Mouse (Mus musculus) stomach, embryonic 15.5 days (tissue): Measurements from ENCODE around the gene Mlh3. TPM values are rescaled to one million over a fixed set of nuclear protein-coding genes. Genes with fewer than 3 reads are reported as not detected.

Experiments used
- ATAC-seq: fragments of 200-750 bp; cut with Nextera tagmentation; 2 replicates; pipeline ENCODE4 v1.8.0; 2017; ENCODE audit warnings: low read depth, moderate number of reproducible peaks, moderate TSS enrichment; ENCODE audit not compliant: insufficient read depth, low FRiP score
- H3K27ac ChIP-seq: fragments of 300-500 bp; sonication (generic); 2 replicates; pipeline ENCODE4 v1.5.1; 2015; ENCODE audit warnings: mild to moderate bottlenecking, inconsistent platforms
- H3K27me3 ChIP-seq: fragments of 300-500 bp; sonication (generic); replicated peaks from 2 replicates; pipeline ENCODE4 v1.6.1; 2015; ENCODE audit warnings: inconsistent platforms
- H3K36me3 ChIP-seq: fragments of 300-500 bp; sonication (generic); 2 replicates; pipeline ENCODE4 v1.6.1; 2015; ENCODE audit warnings: inconsistent platforms
- H3K4me1 ChIP-seq: fragments of 300-500 bp; sonication (generic); 2 replicates; pipeline ENCODE4 v1.6.1; 2015; ENCODE audit warnings: inconsistent platforms
- H3K4me2 ChIP-seq: fragments of 300-500 bp; sonication (generic); 2 replicates; pipeline ENCODE4 v1.6.1; 2015; ENCODE audit warnings: mild to moderate bottlenecking, inconsistent platforms
- H3K4me3 ChIP-seq: fragments of 300-500 bp; sonication (generic); replicated peaks from 2 replicates; pipeline ENCODE4 v1.5.1; 2015; ENCODE audit warnings: inconsistent platforms
- H3K9ac ChIP-seq: fragments of 300-500 bp; sonication (generic); 2 replicates; pipeline ENCODE4 v1.6.1; 2015; ENCODE audit warnings: inconsistent platforms
- H3K9me3 ChIP-seq: fragments of 300-500 bp; sonication (generic); 2 replicates; pipeline ENCODE4 v1.6.1; 2016; ENCODE audit warnings: inconsistent platforms
- WGBS: fragments of 180-500 bp; shearing (Covaris S2); methylation state at CpG from one replicate; pipeline ENCODE4 v1.1.7; 2015; 5-methylcytosine and 5-hydroxymethylcytosine counted together
- polyA plus RNA-seq: library from polyadenylated mRNA; unstranded; fragments of >200 nt; fragmentation: Nextera tagmentation; extraction: Ambion mirVana; gene quantifications from 2 replicates; pipeline ENCODE4 v1.2.1, GENCODE M21; 2015

The Mlh3 gene
- polyA plus RNA-seq, 1 experiment from 2014 or later = 6.8 TPM

- no peaks in the 10 kb centered on the region for H3K27me3 ChIP-seq
Measured at GRCm38 (mm10) chr12:85279396-85280080, 9.1 kb upstream of the Mlh3 start.

DNA sequence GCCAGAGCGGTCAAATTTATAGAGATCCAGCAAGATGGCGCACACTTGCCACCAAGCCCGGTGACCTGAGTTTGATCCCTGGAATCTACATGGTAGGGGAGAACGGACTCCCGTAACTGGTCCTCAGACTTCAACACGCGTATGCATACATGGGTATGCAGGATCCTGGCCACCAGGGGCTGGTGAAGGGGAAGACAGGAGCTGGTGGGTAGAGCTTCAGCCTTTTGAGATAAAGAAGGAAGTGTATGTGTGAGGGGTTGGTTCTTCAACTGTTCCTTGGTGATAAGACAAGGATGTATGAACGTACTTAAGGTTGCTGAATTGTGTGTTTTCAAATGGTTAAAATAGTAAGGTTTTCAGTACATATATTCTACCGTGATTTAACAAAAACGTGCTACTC lies 8.5 kb upstream of the Mlh3 start:
- WGBS = 87% methylated on average over 10 of the region's 10 CpGs
- H3K9ac ChIP-seq = no peak overlapping the region

More at GRCm38 (mm10) chr12:85279396-85280080, 9.1 kb upstream of the Mlh3 start:
- Histone ChIP-seq H3K4me2 (peak overlapping the region; percentile 69), H3K4me3 (peak overlapping the region; percentile 76), H3K36me3 (no peaks in the 10 kb centered on the region), H3K9me3 (no peaks in the 10 kb centered on the region), H3K27ac (peak overlapping the region; percentile 80), H3K4me1 (peaks cover 3% of the 10 kb centered on the region; the same call in 1 of the 2 replicates), H3K9ac (peak overlapping the region; percentile 67)
- 5% methylated on average over 10 of the region's 10 CpGs for WGBS
- peak; percentile 12; the same call in 1 of the 2 replicates for ATAC-seq

GRCm38 (mm10) chr12:85276273-85276672 lies 5.9 kb upstream of the Mlh3 start:
- no peak for ATAC-seq
- H3K4me1 ChIP-seq = peaks cover 3% of the 10 kb centered on the region
- no peaks in the 10 kb centered on the region for H3K9me3 ChIP-seq
- H3K4me3 ChIP-seq = no peak overlapping the region
- no peaks in the 10 kb centered on the region for H3K27me3 ChIP-seq
- no peak overlapping the region for H3K27ac ChIP-seq
- WGBS = 75% methylated on average over 5 of the region's 5 CpGs
- H3K4me2 ChIP-seq = no peak overlapping the region
- H3K9ac ChIP-seq = no peak overlapping the region
- no peaks in the 10 kb centered on the region for H3K36me3 ChIP-seq

More for the DNA sequence above, 8.5 kb upstream of the Mlh3 start:
- Histone ChIP-seq H3K4me2 (no peak overlapping the region), H3K9me3 (no peaks in the 10 kb centered on the region), H3K36me3 (no peaks in the 10 kb centered on the region), H3K4me3 (no peak overlapping the region), H3K4me1 (peaks cover 3% of the 10 kb centered on the region), H3K27me3 (no peaks in the 10 kb centered on the region), H3K27ac (no peak overlapping the region)
- ATAC-seq = no peak

DNA sequence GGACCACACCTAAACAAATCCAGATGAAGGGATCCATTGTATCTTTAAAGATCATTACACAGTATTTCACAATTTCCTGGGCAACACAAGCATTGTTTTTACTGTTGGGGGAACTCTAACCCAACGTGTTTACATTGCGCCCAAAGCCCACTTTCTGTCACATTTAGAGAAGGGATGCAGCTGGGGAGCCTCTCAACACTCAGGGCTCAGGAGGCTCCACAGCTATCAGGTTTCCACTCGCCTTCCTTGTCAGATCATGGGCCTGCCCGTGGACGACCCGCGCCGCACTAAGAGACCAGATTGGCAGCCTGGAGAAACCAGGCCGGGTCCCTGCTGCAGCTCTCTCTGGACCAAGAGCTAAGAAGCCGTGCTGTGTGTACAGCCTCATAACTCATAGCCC lies 3.1 kb upstream of the Mlh3 start:
- ATAC-seq = no peak
- no peaks in the 10 kb centered on the region for H3K36me3 ChIP-seq
- H3K27me3 ChIP-seq = no peaks in the 10 kb centered on the region
- no peak overlapping the region for H3K4me3 ChIP-seq
- no peak overlapping the region for H3K9ac ChIP-seq
- H3K4me2 ChIP-seq = no peak overlapping the region
- no peaks in the 10 kb centered on the region; the same call in 1 of the 2 replicates for H3K4me1 ChIP-seq
- no peaks in the 10 kb centered on the region for H3K9me3 ChIP-seq
- H3K27ac ChIP-seq = peak overlapping the region; percentile 74
- 43% methylated on average over 10 of the region's 10 CpGs for WGBS

DNA sequence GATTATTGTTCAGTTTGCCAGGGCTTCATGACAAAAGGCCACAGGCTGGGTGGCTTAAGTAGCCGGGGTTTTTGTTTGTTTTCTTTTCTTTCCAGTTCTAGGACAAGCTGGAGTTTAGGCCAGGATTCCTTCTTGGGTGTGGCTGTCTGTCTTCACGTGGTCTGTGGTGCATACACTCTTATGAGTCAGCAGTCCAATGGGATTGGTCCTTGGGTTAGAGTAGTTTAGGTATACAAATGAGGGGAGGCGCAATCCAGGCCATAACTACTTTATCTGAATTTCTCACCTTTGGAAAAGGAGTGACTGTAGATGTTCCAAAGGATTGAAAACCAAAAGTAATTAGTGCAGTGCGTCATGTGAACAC lies 1.4 kb upstream of the Mlh3 start:
- no peak overlapping the region for H3K4me3 ChIP-seq
- H3K36me3 ChIP-seq = no peaks in the 10 kb centered on the region; the same call in 1 of the 2 replicates
- no peaks in the 10 kb centered on the region; the same call in 1 of the 2 replicates for H3K4me1 ChIP-seq
- no peak for ATAC-seq
- H3K27ac ChIP-seq = no peak overlapping the region
- H3K4me2 ChIP-seq = no peak overlapping the region
- H3K27me3 ChIP-seq = no peaks in the 10 kb centered on the region
- H3K9me3 ChIP-seq = no peaks in the 10 kb centered on the region
- no peak overlapping the region for H3K9ac ChIP-seq
- WGBS = 59% methylated on average over 4 of the region's 4 CpGs

- 77% methylated on average over 7 of the region's 7 CpGs for WGBS
- H3K4me2 ChIP-seq = no peak overlapping the region; the same call in 1 of the 2 replicates
- no peaks in the 10 kb centered on the region; the same call in 1 of the 2 replicates for H3K4me1 ChIP-seq
- no peak overlapping the region for H3K9ac ChIP-seq
- H3K27me3 ChIP-seq = no peaks in the 10 kb centered on the region
- H3K27ac ChIP-seq = no peak overlapping the region
- no peak overlapping the region for H3K4me3 ChIP-seq
- ATAC-seq = no peak
- no peaks in the 10 kb centered on the region; the same call in 1 of the 2 replicates for H3K36me3 ChIP-seq
- H3K9me3 ChIP-seq = no peaks in the 10 kb centered on the region
Measured at GRCm38 (mm10) chr12:85271132-85271842, 888 bp upstream of the Mlh3 start.

- Histone ChIP-seq H3K4me2 (peak overlapping the region; percentile 68), H3K27ac (peak overlapping the region; percentile 75), H3K9me3 (no peaks in the 10 kb centered on the region), H3K4me1 (peaks cover 4% of the 10 kb centered on the region; the same call in 1 of the 2 replicates), H3K9ac (peak overlapping the region; percentile 63; the same call in 1 of the 2 replicates), H3K4me3 (peak overlapping the region; percentile 59), H3K36me3 (no peaks in the 10 kb centered on the region; the same call in 1 of the 2 replicates), H3K27me3 (no peaks in the 10 kb centered on the region)
- WGBS = 55% methylated on average over 3 of the region's 3 CpGs
- ATAC-seq = no peak
Measured at GRCm38 (mm10) chr12:85269821-85270220, 578 bp downstream of the Mlh3 start.

GRCm38 (mm10) chr12:85266248-85266647 lies 4.2 kb downstream of the Mlh3 start:
- Histone ChIP-seq H3K4me2 (no peak overlapping the region), H3K9me3 (no peaks in the 10 kb centered on the region), H3K27ac (no peak overlapping the region), H3K27me3 (no peaks in the 10 kb centered on the region), H3K9ac (no peak overlapping the region), H3K4me1 (peaks cover 9% of the 10 kb centered on the region; the same call in 1 of the 2 replicates), H3K4me3 (no peak overlapping the region), H3K36me3 (no peaks in the 10 kb centered on the region; the same call in 1 of the 2 replicates)
- WGBS = 80% methylated on average over 3 of the region's 3 CpGs
- no peak for ATAC-seq

- Histone ChIP-seq H3K27ac (peak overlapping the region; percentile 42), H3K9ac (no peak overlapping the region), H3K4me2 (no peak overlapping the region), H3K27me3 (no peaks in the 10 kb centered on the region), H3K4me3 (no peak overlapping the region), H3K4me1 (peaks cover 9% of the 10 kb centered on the region; the same call in 1 of the 2 replicates), H3K36me3 (no peaks in the 10 kb centered on the region; the same call in 1 of the 2 replicates), H3K9me3 (no peaks in the 10 kb centered on the region)
- peak; percentile 54; the same call in 1 of the 2 replicates for ATAC-seq
- WGBS = 39% methylated on average over 7 of the region's 7 CpGs
Measured at GRCm38 (mm10) chr12:85264940-85265339, 5.5 kb downstream of the Mlh3 start.

- H3K4me1 ChIP-seq = peaks cover 9% of the 10 kb centered on the region; the same call in 1 of the 2 replicates
- no peaks in the 10 kb centered on the region for H3K27me3 ChIP-seq
- H3K9ac ChIP-seq = no peak overlapping the region
- H3K27ac ChIP-seq = peak overlapping the region; percentile 77
- H3K4me2 ChIP-seq = no peak overlapping the region
- peak; percentile 44; the same call in 1 of the 2 replicates for ATAC-seq
- H3K9me3 ChIP-seq = no peaks in the 10 kb centered on the region
- no peak overlapping the region for H3K4me3 ChIP-seq
- WGBS = 52% methylated on average over 8 of the region's 8 CpGs
- no peaks in the 10 kb centered on the region; the same call in 1 of the 2 replicates for H3K36me3 ChIP-seq
Measured at GRCm38 (mm10) chr12:85264531-85264930, 5.9 kb downstream of the Mlh3 start.

- Histone ChIP-seq H3K27me3 (no peaks in the 10 kb centered on the region), H3K27ac (peak overlapping the region; percentile 74), H3K36me3 (no peaks in the 10 kb centered on the region; the same call in 1 of the 2 replicates), H3K9ac (no peak overlapping the region), H3K4me2 (no peak overlapping the region), H3K9me3 (no peaks in the 10 kb centered on the region), H3K4me1 (peaks cover 9% of the 10 kb centered on the region; the same call in 1 of the 2 replicates), H3K4me3 (no peak overlapping the region)
- 56% methylated on average over 5 of the region's 5 CpGs for WGBS
- no peak for ATAC-seq
Measured at GRCm38 (mm10) chr12:85263190-85263589, 7.2 kb downstream of the Mlh3 start.

DNA sequence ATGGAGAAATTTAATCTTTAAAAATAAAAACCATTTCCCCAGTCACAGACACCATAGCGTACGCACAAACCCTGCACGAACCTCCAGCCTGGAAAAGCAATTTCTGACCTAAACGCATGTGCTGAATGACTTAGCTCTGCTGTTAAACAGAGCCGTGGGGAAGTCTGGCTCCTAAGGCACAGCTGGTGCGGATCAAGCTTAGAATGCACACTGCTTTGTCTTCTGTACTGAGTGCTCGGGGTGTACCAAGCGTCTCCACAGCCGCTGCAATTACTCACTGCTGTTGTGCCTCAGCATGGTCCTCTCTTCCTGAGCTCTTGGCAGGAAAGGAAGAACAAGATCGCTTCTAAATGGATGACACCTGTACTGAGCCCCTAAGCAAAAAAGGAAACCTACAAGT lies 7.9 kb downstream of the Mlh3 start:
- no peak overlapping the region for H3K4me3 ChIP-seq
- no peak overlapping the region for H3K9ac ChIP-seq
- peak; percentile 80 for ATAC-seq
- no peaks in the 10 kb centered on the region for H3K9me3 ChIP-seq
- no peaks in the 10 kb centered on the region for H3K27me3 ChIP-seq
- H3K4me1 ChIP-seq = peaks cover 9% of the 10 kb centered on the region; the same call in 1 of the 2 replicates
- WGBS = 39% methylated on average over 10 of the region's 10 CpGs
- H3K36me3 ChIP-seq = no peaks in the 10 kb centered on the region; the same call in 1 of the 2 replicates
- peak overlapping the region; percentile 74; the same call in 1 of the 2 replicates for H3K27ac ChIP-seq
- no peak overlapping the region for H3K4me2 ChIP-seq
